Mouse (Mus musculus) ovary, postnatal 14 days (tissue): ENCODE results near the gene Tceanc2.
"Not testable (repeated sequence)": the region's sequence is repeated elsewhere in the genome, so short reads cannot be mapped to it uniquely, and the experiment has no call there.

Experiments used
- DNase-seq: peaks from one replicate; pipeline ENCODE4 v3.0.0; 2022; ENCODE audit warnings: low spot score

Gene Tceanc2

DNA sequence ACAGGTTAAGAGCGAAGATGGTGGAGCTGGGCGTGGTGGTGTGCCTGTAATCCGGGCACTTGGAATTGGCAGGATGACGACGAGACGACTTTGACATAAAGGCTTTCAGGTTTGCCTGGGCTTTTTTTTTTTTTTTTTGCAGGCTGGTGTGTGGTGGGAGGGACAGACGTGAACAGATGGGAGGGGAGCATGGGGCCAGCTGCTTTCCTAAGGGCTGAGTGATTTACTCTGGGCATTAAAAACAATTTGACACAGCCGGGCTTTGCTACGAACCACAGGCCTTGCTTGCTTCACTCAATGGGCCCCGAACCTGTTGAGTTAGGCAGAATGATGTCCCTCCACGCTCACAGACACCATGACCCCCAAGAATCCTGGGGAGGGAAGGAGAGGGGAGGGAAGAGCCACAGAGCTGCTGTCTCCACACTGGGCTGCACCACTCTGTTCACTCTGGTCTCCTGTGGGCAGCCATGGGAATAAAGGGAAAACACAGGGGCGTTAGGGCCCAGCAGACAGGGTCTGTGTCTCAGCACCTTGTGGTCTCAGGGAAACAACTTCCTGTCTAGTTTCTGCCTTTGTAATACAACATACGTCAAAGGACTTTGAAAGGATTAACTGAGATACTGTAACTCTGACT lies 51.9 kb downstream of the Tceanc2 start:
- no peak for DNase-seq

DNA sequence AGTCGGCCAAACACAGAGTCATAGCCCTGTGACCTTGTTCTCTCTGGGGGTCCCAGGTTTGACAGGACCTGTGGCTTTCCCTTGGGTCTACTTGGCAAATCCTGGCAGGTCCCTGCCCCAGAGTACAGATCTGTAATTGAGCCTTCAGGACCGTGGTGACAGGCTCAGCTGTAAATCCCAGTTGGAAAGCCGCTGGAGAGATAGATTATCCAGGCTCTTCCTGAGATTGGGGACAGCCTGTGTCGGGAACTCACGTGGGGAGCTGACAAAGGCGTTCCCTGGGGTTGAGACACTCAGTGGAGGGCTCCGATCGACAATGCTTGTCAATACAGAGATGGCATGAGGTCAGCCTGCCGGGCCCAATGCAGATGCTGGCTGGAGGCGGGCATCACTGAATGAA lies 52.5 kb downstream of the Tceanc2 start:
- no peak for DNase-seq

DNA sequence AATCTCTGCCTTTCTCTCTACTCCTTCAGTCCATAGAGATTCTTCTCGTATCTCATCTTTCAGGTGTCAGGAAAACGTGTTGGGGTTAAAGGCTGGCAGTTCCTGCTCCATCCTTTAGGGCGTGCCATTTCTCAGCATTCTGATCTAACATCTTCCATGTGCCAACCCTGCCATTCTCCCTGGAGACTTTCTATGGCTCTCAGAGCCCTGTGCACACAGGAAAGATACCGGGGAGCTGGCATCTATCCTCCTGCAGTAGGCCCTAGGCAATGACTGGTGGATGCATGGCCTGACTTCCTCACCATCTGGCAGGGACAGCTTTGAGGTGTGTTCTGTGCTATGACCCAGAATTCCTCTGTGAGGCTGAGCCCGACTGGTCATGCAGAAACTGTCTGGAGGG lies 53.8 kb downstream of the Tceanc2 start:
- DNase-seq: no peak

DNA sequence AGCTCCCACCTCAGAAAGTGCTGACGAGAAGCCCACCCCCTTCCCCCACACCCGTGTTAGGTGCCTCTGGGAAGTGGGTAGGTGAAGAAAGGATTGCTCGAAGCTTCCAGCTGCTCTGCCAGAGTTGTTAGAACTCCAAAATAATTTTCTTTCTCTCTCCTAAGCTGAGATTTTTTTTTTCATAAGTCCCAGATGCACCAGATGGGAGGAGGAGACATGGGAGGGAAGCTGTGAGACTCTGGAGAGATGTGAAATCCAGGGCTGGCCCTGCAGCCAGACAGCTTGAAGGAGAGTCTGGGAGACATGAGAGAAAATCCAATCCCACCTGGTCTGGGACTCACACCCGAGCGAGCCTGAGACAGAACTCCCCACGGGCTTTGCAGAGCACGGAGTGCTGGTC lies 54.5 kb downstream of the Tceanc2 start:
- no peak for DNase-seq

DNA sequence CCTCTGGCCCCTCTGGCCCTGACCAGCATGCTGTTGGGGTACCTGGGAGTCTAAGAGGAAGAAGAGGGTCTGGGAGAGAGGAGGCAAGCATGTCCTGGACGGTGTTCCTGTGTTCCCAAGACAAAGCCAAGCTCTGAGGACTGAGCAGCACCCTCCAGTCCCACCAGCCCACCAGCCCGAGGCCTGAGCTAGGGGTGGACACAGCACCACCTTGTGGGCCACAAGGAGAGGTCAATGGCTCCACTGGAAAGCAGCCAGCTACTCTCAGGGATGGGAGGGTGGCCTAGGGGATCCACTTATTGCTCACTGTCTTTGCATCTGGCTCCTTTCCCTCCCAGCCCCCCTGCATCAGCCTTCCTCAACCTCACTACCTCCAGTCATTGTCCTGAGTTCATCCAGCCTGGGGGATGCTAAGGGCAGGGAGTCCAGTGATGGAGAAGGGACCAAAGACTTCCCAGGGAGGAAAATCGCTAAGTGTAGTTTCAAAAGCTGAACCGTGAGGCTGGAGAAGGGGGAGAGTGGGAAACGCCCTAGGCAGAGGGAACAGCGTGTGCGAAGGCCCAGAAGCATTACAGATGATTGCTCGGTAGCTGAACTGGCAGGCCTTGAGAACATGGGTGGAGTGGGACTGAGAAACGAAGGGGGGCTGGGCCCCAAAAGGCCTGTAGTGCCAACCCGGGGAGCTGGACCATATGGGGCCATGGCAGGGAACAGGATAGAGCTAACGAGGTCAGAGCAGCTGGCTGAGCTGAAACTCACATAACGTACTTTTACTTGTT lies 57.6 kb downstream of the Tceanc2 start:
- peak; percentile 52 for DNase-seq

DNA sequence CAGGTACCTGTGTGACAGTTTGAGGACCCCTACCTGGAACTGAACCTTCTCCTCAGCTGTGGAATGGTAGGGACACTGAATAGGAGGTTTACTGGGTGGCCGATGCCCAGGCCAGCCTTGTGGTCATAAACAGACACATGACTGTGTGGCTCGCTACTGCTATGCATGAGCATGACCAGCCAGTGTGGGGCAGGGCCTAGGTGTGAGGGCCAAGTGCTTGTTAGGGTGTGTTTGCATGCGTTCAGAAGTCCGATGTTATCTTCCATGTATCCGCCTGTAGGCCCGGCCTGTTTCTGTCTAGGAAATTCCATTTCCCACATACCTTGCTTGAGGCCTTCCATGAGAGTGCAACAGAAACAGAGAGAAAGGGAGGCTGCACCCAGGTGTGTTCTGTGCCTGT lies 58.2 kb downstream of the Tceanc2 start:
- DNase-seq: no peak

DNA sequence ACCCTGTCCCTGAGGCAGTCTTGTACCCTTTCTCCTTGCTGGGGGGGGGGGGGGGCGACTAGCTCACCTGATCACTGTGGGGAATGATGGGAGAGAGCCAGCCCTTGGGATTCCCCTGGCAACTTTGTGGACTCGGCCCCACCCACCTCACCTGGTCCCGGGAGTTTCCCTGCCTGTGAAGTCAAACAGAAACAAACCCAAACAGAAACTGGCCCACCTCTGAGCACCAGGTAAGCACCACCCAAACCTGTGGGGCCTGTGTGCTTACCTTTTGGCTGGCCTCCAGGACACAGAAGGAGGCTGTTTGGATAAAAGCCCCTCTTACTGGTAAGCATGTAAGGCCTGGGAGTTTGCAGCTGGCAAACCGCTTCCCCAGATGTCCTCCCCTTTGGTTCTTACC lies 59.9 kb downstream of the Tceanc2 start:
- no peak for DNase-seq

DNA sequence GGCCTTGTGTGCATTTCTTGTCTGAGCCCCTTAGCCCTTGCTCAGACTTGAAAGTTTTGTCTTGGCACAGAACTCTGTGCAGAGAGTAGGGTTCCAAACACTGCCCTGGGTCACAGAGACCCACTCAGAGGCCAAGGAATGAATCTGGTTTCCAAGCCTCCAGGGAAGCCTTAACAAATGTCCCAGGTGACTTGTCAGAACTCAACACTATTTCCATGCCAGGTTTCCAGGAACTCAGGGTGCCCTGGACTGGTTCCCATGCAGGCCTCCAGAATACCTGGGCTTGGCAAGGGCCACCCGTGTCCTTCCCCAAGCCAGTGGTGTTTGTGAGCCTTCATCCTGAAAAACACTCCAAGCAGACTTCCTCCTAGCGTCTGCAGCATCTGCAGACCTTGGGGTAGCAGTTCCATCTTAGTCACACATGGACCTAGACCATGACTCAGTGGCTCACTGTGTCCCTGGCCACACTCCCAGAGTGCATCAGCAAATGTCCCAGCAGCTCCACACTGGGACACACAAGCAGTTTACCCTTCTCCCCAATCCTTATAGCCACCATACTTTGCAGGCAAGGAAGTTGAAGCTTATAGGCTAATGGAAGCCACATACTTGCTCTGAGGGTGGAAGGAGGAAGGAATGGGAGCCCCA lies 61.1 kb downstream of the Tceanc2 start:
- no peak for DNase-seq

DNA sequence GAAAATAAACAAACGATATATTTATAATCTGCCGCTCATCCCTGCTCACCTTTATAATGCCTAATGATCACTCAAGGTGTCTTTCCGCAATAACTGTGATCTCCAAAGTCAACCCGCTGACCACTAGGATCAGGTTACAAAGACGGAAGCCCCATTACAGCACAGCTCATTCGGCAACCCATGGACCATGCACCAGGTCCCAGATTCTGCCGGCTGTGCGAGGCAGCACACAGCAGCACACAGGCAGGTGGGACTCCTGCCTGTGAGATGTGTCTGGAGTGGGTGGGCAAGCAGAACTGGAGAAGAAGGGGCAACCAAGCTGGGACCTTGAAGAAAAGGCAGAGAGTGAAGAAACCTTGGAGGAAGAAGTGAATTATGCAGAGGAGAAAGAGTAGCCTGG lies 64.6 kb downstream of the Tceanc2 start:
- no peak for DNase-seq

DNA sequence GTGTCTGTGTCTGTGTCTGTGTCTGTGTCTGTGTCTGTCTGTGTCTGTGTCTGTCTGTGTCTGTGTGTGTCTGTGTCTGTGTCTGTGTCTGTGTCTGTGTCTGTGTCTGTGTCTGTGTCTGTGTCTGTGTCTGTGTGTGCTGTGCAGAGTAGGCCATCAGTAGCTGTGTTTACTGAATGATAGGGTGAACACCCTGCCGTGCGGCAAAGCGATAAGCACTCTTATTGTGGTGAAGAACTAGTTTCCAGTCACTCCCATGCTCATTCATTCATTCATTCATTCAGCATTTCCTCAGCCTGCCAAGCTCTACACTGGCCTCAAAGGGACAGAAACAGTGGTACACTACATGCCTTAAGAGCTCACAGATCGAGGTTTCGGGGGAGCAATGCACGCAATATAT lies 69.7 kb downstream of the Tceanc2 start:
- not testable (repeated sequence) for DNase-seq

DNA sequence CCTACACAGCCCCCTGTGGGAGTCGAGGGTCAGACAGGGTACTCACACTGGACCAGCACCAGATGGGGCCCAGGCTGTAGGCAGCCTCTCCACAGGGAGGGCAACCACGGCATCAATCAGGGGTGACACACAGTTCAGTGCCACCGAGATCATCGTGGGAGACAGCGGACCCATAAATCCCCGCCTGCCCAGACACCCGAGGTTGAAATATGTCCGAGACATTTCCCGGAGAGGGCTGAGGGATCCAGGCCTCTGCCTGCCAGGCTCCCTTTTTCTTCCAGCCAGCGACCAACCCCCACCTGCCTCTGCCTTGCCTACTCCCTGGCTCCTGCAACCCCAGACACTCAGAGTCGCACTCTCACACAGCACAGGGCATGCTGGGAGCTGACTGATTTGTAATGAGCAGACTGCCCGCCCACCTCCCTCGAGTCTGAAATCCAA lies 70.6 kb downstream of the Tceanc2 start:
- no peak for DNase-seq

DNA sequence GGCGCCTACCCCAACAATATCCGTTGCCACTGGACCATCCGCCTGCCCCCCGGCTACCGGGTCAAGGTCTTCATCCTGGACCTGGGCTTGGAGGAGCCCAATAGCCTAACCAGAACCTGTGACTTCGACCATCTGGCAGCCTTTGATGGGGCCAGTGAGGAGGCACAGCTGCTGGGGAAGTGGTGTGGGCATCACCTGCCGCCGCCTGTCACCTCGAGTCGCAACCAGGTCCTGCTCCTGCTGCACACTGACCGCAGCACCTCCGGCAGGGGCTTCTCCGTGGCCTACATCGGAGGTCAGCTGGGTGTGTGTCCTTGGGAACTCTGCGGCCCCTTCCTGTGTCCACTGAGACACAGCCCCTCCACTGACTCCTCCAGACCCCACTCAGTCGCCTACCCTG lies 72.1 kb downstream of the Tceanc2 start:
- no peak for DNase-seq

DNA sequence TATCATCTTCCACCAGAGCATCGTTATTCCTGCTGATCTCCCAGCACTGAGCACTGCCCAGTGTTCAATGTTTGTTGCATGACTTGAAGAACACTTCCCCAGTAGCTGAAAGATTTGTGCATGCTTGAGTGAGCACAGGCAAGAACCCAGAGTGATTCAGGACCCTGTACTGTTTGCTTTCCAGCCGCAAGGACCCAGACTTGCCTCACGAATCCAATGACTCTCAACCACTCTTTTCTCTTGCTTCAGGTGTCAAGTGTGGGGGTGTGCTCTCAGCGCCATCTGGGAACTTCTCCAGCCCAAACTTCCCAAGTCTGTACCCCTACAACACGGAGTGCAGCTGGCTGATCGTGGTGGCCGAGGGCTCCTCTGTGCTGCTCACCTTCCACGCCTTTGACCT lies 76.7 kb downstream of the Tceanc2 start:
- no peak for DNase-seq

DNA sequence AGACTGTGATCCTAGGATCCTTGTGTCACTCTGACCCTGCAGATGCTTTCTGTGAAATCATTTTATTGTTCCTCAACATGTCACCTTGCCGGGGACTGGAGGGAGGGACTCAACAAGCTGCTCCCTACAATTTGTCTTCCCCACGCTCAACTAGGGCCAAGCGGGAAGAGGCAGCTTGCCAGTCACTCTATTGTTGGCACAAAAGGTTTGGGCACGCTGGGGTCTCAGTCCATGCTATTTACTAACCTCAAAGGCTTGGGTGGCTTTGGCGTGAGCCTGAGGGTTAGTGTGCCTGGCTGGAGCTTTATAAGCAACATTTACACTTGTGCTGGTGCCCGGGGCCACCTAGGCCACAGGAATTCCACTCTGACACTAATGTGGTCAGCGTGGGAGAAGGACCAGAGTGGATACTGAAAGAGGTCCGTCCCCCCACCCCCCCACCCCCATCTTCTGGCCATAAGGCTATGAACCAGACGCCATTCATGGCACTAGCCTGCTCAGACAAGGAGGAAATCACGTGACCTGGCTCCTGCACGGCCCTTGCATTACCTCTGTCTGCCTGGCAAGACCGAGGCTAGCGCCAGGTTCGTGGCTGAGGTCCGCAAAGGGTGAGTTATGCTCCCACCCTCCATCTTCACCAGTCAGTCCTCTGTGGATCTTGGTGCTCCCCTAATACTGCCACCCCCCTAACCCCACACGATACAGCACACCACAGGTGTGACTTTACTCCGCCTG lies 80.0 kb downstream of the Tceanc2 start:
- DNase-seq: no peak

DNA sequence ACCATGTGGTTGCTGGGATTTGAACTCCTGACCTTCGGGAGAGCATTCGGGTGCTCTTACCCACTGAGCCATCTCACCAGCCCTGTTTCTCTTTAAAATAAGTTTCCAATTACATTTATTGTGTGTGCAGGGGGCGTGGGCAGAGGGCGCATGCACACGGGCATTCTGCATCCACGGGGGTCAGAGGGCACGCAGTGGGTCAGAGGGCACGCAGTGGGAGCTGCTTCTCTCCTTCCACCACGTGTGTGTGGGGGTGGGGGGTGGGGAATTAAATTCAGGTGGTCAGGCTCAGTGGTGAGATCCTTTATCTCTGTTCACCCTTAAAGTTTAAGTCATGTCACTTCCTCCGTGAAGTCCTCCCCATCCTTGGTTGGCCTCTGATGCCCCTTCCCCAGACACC lies 80.5 kb downstream of the Tceanc2 start:
- no peak for DNase-seq

DNA sequence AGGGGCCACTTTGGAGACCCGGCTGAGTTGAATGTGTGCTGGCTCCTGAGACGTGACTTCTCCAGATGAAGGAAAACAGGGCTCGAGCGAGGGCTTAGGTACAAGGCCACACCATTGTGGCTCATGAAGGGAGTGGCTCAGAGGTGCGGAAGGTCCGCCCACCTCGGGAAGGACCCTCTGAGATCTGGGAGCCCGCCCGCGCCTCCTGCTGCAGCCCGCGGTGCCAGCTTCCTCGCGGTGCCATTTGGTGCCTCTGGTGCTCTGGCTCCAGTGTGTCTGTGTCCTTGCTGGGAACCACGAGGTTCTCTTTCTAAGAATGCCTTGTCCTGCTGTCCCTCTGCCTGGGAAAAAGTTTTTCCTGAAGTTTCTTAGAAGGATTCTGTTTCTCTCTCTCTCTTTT lies 81.0 kb downstream of the Tceanc2 start:
- DNase-seq: no peak

DNA sequence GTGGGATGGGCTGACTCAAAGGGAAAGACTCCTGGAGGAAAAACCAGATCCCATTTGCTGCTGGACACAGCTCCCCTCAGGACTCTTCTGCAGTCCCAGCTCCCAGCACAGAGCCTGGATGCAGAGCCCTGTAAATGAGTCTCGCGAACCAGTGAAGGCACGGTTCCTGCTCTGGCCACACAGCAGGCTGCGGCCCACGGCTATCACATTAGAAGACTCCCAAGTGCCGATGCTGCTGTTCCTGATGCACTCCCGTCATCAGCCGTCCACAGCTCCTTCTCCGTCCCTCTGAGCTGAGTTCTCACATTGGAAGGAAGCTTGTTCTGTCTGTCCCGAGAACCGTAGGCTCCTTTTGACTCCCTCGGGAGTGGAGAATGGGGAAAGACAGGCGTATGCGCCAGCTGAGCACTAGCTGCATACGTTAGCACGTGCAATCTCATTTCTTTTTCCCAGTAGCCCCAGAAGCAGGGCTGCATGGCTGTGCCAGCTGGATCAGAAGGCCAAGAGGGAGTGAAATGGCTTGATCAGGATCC lies 82.0 kb downstream of the Tceanc2 start, which contains the start of gene Cdcp2:
Gene Cdcp2, plus strand, starts transcription at position 51 of the 533 bp plus-strand sequence.
- no peak for DNase-seq

DNA sequence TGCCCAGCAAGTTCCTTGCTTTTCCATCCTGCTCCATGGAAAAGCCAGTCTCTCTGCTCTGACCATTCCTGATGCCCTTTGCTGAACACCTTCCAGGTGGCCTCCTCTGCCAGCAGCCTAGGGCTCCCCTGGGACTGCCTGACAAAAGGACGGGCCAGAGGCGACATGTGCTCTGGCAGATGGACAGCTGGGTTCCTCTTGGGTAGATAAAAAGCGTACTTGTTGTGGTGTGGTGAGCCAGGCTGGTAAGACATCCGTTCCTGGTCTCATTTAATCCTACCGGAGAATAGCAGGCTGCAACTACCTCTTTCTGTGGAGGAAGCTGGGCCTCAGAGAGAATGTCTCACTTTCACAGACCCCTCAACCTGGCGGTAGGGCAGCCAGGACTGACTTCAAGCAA lies 82.9 kb downstream of the Tceanc2 start:
- DNase-seq: no peak

DNA sequence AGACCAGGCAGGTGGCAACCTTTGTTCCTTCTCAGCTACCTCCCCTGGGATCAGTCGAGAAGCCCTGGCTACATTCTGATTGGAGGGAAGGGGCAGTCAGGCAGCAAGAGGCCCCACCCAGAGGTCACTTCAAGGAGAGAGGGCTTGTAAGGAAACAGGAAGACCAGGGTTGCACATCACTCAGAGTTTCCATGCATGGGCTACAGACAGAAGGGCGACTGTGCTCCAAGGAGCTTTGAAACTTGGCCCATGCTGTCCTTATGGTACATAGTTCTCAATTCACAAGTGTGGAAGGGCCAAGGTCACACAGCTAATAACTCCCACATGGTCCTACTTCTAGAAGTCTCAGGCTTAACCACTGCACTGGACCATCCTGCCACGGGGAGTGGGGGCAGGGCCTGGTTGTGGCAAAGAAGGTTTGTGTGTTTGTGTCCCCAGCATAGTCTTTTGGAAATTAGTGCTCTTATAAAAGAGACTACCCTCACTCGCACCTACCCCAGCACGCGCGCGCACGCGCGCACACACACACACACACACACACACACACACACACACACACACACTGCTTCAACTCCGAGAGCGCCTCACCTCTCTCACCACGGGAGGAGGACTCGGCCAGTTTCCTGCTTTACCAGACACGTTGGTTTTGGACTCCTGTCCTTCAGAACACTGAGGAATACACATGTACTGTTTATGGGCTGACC lies 84.3 kb downstream of the Tceanc2 start:
- no peak for DNase-seq

DNA sequence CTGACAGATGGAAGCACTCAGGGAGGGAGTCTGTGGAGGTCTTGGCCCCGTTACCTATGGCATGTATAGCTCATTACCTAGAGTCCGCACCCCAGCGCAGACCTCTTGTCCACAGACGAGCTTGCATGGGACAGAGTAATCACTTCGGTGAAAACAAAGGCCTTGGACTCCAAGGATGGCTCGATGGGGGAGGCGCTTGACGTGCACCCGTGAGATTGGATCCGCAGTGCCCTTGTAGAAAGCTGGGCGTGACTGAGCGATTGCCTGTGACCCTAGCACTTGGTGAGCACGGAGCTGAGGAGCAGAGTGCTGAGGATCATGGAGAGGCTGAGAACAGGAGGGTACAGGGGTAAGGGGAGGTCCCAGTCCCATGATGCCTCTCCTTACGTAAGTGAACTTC lies 87.2 kb downstream of the Tceanc2 start:
- DNase-seq: no peak

DNA sequence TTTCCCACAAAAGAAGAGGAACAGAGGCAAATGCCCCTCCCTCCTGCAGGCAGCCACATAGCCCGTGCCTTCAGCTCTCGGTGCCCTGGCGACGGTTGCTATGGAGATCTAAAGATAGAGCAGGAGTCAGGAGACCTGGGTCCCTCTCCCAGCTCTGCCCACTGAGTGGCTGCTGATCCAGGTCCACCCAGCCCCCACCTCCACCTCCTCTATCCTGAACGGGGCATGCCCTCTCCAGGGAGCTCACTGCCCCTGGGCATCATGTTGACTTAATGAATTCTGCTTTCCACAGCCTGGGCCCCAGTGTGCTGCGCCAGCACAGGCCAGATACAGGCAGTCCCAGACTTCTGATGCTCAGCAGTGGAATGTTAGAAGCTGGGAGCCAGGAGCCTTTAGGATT lies 94.1 kb downstream of the Tceanc2 start:
- DNase-seq: no peak

DNA sequence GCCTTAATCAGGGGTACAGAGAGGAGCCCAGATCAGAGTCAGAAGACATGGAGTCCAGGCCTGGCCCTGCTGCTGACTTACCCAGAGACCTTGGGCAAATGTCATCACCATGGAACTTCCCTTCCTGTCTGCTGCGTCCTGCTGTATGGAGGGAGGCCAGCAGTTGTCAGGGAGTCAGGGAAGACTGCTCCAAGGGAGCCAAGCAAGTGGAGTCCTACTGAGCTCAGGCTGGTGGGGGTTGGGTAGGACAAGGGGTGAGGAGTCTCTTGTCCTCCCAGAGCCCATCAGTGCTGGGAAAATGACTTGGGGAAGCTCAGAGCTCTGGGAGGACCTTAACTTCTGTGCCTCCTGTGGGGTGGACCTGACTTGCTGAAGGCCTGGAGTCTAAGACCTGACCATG lies 94.6 kb downstream of the Tceanc2 start:
- no peak for DNase-seq
